Mouse (Mus musculus): ENCODE results near the gene Tdp2.

DNA sequence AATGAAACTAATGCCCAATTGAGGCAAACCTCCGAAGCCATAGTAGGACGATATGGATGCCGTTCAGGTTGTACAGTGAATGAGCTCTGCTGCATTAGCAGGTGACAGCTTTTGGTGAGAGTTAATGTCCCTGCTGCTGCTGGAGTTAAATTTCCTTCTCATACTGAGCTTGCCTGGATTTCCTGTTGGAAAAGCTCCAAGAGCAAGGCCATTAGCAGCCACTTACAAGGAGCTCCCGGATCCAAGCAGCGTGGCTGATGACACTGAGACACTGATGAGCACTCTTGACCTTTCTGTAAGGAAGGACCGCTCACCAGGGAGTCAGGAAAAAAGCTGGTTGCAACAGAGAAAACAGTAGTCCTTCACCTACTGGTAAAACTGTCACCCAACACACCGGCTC lies 30.5 kb downstream of the Tdp2 start:
- TF ChIP-seq EP300 (optimal IDR thresholded peaks at IDR 0.05) (no peak), CTCF (IDR thresholded peaks at IDR 0.05; ENCODE audit: low read depth) (no peak)
